Mouse (Mus musculus): ENCODE results near the gene Bcl2l2.

DNA sequence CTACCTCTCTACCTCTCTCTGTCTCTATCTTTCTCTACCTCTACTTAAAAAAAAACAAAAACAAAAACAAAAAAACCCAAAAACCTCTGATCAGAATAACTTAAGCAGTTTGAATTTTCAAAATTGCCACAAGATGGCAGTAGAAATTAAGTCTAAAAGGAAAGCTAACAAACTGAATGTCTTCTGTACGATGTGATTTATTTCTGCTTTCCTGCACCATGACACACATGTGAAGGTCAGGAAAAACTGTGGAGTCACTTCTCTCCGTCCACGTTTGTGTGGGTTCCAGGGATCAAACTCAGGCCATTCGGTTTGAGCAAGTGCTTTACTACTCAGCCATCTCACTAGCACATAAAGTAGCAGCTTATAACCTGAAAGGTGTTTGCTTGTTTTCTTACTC, 39.7 kb upstream of the Bcl2l2 start:
- TF ChIP-seq POLR2A (IDR thresholded peaks at IDR 0.05; ENCODE audit: extremely low read depth, insufficient read depth, low read length) (no peak), CTCF (IDR thresholded peaks at IDR 0.05; ENCODE audit: extremely low read depth, insufficient read depth, low read length) (0 out of 2 replicates have a peak, but pooled peaks have one; percentile 12)
